Mouse (Mus musculus) heart, embryonic 10.5 days (tissue): ENCODE measurements at regions not wholly inside any gene's neighbourhood (a gene's known extent, or its start where the extent isn't known, plus 50 kb on each side); places are given as distances from the start of the nearest gene placed in this dataset.

Source experiments
- DNase-seq: peaks from one replicate; pipeline ENCODE4 v3.0.0-alpha.2; 2017; ENCODE audit warnings: low spot score
- H3K27ac ChIP-seq: fragments of 300-500 bp; sonication (generic); 2 replicates; pipeline ENCODE4 v1.5.1; 2016; ENCODE audit warnings: mild to moderate bottlenecking
- H3K27me3 ChIP-seq: fragments of 300-500 bp; sonication (generic); 2 replicates; pipeline ENCODE4 v1.6.1; 2016; ENCODE audit warnings: mild to moderate bottlenecking; ENCODE audit not compliant: poor library complexity, insufficient read depth, severe bottlenecking
- H3K36me3 ChIP-seq: fragments of 300-500 bp; sonication (generic); 2 replicates; pipeline ENCODE4 v1.6.1; 2016; ENCODE audit warnings: mild to moderate bottlenecking, moderate library complexity
- H3K4me1 ChIP-seq: fragments of 300-500 bp; sonication (generic); 2 replicates; pipeline ENCODE4 v1.6.1; 2016; ENCODE audit warnings: mild to moderate bottlenecking
- H3K4me3 ChIP-seq: fragments of 300-500 bp; sonication (generic); 2 replicates; pipeline ENCODE4 v1.5.1; 2016; ENCODE audit warnings: mild to moderate bottlenecking, moderate library complexity
- H3K9me3 ChIP-seq: fragments of 300-500 bp; sonication (generic); 2 replicates; pipeline ENCODE4 v1.6.1; 2016; ENCODE audit warnings: mild to moderate bottlenecking, moderate library complexity
- WGBS: fragments of 180-500 bp; shearing (Covaris S2); methylation state at CpG from one replicate; pipeline ENCODE4 v1.1.7; 2016; 5-methylcytosine and 5-hydroxymethylcytosine counted together

DNA sequence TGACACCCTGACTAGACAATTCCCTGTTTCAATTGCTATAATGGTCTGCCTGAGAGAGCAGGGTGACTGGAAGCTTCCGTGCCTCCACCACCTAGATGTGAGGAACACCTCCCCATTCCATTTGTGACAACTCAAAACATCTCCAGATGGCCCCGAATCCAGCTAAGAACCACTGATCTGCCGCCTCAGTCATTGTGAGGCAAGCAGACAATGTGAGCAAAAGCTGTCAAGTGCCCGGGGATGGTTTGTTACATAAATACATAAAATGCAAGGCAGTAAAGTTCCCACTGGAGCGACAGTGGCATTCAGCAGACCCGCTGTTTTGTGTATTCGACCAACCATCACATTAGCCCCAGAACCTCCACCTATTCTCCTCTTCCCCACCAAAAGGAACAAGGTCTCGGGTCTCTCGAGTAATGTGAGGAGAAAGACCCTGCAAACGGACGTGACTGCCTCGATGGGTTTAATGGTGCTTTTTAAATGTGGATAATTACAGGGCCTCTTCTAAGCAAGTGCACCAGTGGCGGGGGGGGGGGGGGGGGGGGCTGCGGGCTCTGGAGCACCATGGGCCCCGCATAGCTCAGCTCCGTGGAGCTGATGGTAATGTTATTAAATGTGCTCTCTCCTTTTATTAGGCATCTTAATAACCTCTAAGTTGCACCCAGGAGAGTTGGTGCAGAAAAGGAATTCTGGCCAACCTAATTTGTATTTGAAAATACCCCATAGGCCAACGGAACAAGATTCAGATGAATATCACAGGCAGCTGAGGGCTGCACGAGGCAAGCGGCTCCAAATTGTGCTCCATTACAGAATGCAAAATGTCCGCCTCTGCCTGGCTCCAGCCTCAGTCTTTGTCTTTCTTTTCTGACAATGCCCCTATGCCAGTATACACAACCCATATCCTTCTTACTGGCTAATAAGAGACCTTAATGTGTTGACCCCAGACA is 360.6 kb upstream of the Clint1 start:
- Histone ChIP-seq H3K9me3 (no peaks in the 10 kb centered on the region), H3K27ac (no peak overlapping the region), H3K4me3 (no peak overlapping the region), H3K27me3 (no peaks in the 10 kb centered on the region), H3K4me1 (no peaks in the 10 kb centered on the region), H3K36me3 (no peaks in the 10 kb centered on the region)
- WGBS = 76% methylated on average over 20 of the region's 20 CpGs
- no peak for DNase-seq

DNA sequence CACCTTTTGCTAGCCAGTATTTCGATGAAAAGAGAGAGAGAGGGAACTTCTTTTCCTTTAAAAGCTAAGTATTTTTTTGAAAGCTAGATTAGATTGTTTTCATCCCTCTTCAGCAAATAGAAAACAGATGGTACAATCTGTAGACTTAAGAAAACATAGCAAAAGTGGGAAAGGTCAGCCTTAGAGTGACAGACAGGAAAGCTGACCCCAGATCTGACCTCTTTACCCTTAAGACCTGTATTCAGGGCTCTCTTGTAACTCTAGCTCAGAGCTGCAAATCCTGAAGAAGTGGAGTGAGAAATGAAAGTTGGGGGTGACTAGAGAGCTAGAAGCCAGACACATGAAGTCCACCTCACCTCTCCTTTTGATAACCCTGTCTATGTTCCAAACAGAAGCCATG is 356.6 kb upstream of the Clint1 start:
- Histone ChIP-seq H3K4me1 (no peaks in the 10 kb centered on the region), H3K27me3 (no peaks in the 10 kb centered on the region), H3K27ac (no peak overlapping the region), H3K36me3 (no peaks in the 10 kb centered on the region), H3K4me3 (no peak overlapping the region), H3K9me3 (no peaks in the 10 kb centered on the region)
- no peak for DNase-seq
- WGBS = 40% methylated on average over 1 of the region's 1 CpGs

DNA sequence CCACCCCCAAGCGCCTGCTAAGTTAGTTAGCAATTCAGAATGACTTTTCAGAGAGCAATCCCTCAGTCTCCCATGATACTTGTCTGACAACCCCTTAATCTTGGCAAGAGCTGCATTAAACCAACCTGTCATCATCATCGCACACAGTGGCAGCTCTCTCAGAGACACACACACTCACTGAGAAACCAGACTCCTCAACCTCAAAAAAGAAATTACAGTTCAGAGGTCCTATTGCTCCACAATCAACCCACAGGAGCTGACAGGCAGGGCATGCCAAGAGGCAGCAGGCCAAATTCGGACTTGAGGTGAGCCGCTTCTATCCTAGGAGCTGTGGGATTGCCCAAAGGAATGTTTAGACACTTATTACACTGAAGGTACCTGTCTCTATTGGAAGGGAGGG is 343.3 kb upstream of the Clint1 start:
- no peak for DNase-seq
- 46% methylated on average over 4 of the region's 4 CpGs for WGBS

DNA sequence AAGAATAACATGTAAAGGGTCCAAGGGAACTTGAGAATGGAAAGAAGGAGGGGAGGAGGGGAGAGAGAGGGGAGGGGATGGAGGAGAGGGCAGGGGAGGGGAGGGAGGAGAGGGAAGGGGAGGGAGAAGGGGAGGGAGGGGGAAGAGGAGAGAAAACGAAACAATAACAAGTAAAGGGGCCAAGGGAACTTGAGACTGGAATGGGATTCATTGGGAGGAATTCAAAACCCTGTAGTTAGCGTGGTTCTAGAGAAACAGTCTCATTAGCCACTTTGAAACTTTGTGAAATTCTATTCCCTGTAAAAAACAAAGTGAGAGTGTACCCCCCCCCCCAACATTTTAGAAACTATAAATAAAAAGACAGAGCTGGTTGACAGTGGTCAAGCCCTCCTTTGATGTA is 342.6 kb upstream of the Clint1 start:
- DNase-seq = no peak
- WGBS = 48% methylated on average over 2 of the region's 2 CpGs
- Histone ChIP-seq H3K4me3 (no peak overlapping the region), H3K27ac (no peak overlapping the region), H3K9me3 (no peaks in the 10 kb centered on the region), H3K4me1 (no peaks in the 10 kb centered on the region), H3K27me3 (no peaks in the 10 kb centered on the region), H3K36me3 (no peaks in the 10 kb centered on the region)

More for the DNA sequence above, 343.3 kb upstream of the Clint1 start:
- no peaks in the 10 kb centered on the region for H3K4me1 ChIP-seq
- H3K9me3 ChIP-seq = no peaks in the 10 kb centered on the region
- no peaks in the 10 kb centered on the region for H3K36me3 ChIP-seq
- no peaks in the 10 kb centered on the region for H3K27me3 ChIP-seq
- no peak overlapping the region for H3K4me3 ChIP-seq
- H3K27ac ChIP-seq = no peak overlapping the region

DNA sequence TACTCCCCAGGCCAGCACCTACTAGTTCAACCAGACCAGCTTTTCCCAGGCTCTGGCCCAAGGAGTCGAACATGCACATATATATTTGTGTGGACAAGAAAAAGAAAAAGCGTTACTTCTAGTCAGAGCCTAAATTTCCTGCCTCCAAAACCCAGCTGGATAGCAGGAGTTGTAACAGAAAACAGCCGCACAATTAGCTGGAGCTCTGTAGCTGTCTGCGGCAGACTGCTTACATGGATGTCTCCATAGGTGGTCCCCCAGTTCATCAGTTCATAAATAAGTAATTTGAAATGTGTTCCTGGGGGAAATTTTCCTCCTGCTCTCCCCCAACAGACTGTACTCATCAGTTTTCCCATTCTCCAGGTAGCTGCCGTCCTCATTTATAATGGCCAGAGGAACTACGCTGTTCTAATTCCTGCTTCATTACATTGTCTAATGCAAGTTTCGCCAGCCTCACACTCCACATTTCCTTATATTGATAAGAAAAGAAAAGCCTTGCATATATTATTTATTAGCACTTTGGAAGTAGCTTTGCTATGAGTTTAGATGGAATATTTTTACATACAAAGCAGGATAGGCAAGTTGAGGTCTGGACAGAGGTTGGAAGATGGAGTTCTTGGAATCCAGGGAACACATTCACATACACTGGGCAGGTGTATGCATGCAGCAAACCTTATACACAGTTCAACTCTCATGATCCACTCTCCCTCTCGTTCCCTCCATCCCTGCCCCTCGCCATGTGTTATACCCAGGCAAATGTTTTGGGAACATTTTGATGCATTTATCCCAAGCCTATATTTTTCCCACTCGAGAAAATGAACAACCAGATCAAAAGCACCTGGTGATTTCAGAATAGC is 337.2 kb upstream of the Clint1 start:
- 81% methylated on average over 10 of the region's 10 CpGs for WGBS
- no peak overlapping the region for H3K27ac ChIP-seq
- no peak for DNase-seq

DNA sequence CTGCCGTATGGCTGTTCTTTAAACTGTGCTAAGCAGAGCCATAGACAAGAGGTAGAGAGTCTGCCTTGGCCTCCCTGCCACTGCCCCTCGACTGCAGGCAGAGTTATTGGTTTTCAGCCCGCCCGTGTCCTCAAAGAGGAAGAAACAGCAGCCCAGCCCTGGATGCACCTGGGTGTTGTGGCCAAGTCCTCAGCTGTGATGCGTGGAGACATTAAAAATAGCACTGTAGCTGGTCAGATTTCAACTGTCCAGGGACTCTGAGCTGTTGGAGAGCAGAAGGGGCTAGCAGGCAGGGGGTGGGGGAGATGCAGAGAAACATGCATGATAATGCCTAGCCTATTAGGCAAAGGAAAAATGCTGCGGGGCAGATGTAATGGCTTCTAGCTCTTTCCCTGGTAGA is 327.1 kb upstream of the Clint1 start:
- H3K36me3 ChIP-seq = no peaks in the 10 kb centered on the region
- WGBS = 63% methylated on average over 6 of the region's 6 CpGs
- H3K27me3 ChIP-seq = no peaks in the 10 kb centered on the region
- H3K4me3 ChIP-seq = no peak overlapping the region
- DNase-seq = no peak
- H3K9me3 ChIP-seq = no peaks in the 10 kb centered on the region
- peaks cover 4% of the 10 kb centered on the region; the same call in 1 of the 2 replicates for H3K4me1 ChIP-seq
- H3K27ac ChIP-seq = no peak overlapping the region

More for the DNA sequence above, 337.2 kb upstream of the Clint1 start:
- Histone ChIP-seq H3K4me3 (no peak overlapping the region), H3K4me1 (no peaks in the 10 kb centered on the region), H3K9me3 (no peaks in the 10 kb centered on the region), H3K36me3 (no peaks in the 10 kb centered on the region), H3K27me3 (no peaks in the 10 kb centered on the region)

DNA sequence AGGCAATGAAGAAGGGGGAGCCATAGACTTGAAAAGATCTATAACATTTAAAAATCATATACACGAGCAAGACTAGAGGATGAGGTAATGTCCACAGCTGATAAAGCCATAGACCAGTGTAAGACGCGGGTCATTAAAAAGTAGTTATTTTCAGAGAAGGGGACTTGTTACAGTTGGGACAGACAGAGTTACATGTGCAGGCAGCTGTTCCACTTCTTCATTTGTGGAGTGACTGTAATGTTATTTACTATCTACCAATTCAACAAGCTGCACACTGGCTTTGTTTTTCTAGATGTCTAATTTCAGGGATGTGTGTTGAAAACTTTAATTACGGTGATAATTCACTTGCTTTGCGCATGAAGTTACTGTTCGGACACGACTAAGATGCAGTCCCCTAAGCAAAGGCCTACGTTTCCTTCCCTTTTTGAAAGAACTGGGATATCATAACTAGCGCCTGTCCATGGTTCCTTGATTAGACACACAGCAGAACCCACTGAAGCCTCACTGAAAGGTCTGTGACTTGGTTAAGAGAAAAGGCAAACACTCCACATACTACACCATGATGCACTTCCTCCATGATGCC is 320.7 kb upstream of the Clint1 start:
- no peak for DNase-seq
- no peaks in the 10 kb centered on the region for H3K36me3 ChIP-seq
- H3K27me3 ChIP-seq = no peaks in the 10 kb centered on the region
- H3K4me3 ChIP-seq = no peak overlapping the region
- H3K9me3 ChIP-seq = no peaks in the 10 kb centered on the region
- H3K4me1 ChIP-seq = peaks cover 5% of the 10 kb centered on the region; the same call in 1 of the 2 replicates
- WGBS = 88% methylated on average over 9 of the region's 9 CpGs
- no peak overlapping the region for H3K27ac ChIP-seq

DNA sequence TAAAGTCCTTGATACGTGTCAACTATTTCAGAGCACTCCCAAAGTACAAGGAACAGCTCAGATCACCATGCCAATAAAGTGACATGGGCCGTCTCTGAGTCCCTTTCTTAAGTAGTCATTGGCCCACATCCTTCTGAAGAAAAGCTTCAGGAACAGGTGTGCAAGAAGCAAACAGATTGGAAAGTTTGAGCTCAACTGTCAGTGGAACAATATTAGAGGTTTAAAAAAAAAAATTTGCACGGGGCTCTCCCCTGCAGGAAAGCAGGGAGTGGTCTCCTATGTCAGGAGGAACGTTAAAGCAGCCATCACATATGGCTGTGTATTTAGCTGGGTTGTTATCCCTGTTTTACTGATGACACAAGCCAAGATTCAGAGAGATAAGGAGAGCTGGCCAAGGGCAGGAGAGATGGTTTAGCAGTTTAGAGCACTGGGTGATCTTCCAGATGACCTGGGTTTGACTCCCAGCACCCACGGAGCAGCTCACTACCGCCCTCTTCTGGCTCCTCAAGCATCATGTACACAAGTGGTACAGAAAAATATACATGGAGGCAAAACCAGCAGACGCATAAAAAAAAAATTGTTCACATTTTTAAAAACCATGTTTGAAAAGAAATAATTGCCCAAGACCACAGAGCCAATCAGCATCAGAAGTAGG is 318.3 kb upstream of the Clint1 start:
- no peak overlapping the region for H3K27ac ChIP-seq
- H3K9me3 ChIP-seq = no peaks in the 10 kb centered on the region
- H3K4me1 ChIP-seq = peaks cover 5% of the 10 kb centered on the region; the same call in 1 of the 2 replicates
- H3K36me3 ChIP-seq = no peaks in the 10 kb centered on the region
- no peaks in the 10 kb centered on the region for H3K27me3 ChIP-seq
- 56% methylated on average over 7 of the region's 7 CpGs for WGBS
- DNase-seq = no peak
- H3K4me3 ChIP-seq = no peak overlapping the region

DNA sequence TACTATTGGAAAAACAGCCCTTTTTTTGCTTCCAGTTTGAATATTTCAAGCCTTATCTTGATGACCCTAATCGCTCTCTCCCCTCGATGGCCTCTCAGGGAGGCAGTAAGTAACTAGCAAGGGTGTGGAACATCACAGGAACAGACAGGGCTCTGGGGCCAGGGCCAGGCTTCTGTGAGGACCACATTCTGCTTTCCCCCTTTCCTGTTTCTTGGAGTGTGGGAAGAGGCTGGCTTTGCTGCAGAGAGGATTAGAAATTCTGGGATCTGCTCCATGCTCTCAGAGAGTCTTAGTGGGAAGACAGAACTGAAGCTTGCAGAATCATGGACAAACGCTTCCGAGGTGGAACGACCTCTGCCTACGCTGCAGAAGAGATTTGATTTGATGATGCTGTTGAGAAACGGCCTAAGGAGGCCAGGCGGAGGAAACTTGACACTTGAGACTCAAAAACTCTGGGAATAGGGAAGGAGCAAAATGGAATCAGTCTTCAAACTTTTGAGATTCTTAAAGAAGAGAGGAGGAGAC is 316.3 kb upstream of the Clint1 start:
- H3K36me3 ChIP-seq = no peaks in the 10 kb centered on the region
- no peaks in the 10 kb centered on the region for H3K27me3 ChIP-seq
- no peaks in the 10 kb centered on the region for H3K9me3 ChIP-seq
- WGBS = 59% methylated on average over 8 of the region's 8 CpGs
- DNase-seq = no peak
- no peak overlapping the region for H3K4me3 ChIP-seq
- H3K4me1 ChIP-seq = peaks cover 9% of the 10 kb centered on the region; the same call in 1 of the 2 replicates
- no peak overlapping the region for H3K27ac ChIP-seq

DNA sequence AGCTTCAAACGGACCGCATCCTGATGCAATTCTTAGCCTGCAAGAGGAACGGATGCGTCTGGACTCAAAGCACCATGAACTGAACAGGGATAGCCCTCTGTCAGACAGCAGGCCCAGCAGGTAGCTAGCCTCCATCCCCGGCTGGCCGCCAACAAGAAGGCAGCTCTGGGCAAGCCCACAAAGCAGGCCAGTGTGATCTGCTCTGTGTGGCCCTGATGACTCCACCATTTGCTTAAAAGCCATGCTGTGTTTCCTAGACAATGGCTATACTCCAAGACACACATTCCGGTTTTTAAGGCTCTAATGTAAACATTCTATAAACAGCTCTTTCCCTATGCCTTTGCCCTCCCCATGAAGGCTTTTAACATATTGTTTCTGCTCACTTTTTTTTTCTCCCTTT is 313.8 kb upstream of the Clint1 start:
- Histone ChIP-seq H3K27me3 (peaks cover 6% of the 10 kb centered on the region; the same call in 1 of the 2 replicates), H3K27ac (0 out of 2 replicates have a peak overlapping the region, but pooled peaks have one; percentile 29), H3K36me3 (no peaks in the 10 kb centered on the region), H3K4me3 (no peak overlapping the region), H3K4me1 (peaks cover 9% of the 10 kb centered on the region; the same call in 1 of the 2 replicates), H3K9me3 (no peaks in the 10 kb centered on the region)
- no peak for DNase-seq
- 74% methylated on average over 7 of the region's 7 CpGs for WGBS

DNA sequence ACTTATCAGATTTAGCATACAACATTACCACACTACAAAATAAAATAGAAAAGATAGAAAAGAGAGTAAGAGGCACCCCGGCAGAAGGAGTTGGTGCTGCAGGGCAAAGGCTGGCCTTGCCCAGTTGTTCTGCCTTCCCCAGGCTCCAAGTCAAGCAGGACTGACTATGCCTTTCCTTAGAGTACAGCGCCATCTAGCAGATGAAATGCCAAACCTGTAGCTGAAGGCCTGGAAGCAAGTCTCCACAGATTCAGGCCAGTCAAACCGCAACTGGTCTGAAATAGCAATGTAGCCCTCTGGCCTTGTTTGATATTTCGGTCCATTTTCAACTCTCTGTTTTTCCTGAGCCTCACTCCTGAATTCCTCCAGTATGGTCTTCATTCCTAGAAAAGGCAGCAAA is 312.4 kb upstream of the Clint1 start:
- H3K27ac ChIP-seq = no peak overlapping the region
- H3K36me3 ChIP-seq = no peaks in the 10 kb centered on the region
- WGBS = 57% methylated on average over 4 of the region's 4 CpGs

DNA sequence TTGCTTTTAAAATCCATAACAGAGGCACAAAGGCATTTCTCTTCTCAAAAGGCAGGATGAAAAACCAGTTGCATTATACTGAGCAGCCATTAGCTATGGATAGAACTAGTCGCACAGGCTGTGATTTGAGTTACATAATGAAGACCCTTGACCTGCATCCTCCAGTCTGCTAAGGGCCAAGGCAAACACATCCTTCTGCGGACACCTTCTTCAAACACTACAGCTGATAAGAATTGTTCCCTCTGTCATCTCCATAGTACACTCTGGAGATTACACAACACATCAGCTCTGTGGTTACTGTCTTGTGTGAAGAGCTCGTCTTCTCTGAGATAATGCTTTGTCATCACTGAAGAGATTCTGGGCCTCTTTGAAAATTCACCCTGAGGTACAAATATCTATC is 307.3 kb upstream of the Clint1 start:
- H3K36me3 ChIP-seq = no peaks in the 10 kb centered on the region
- no peak overlapping the region for H3K4me3 ChIP-seq
- H3K27me3 ChIP-seq = peaks cover 11% of the 10 kb centered on the region; the same call in 1 of the 2 replicates
- no peaks in the 10 kb centered on the region for H3K9me3 ChIP-seq
- H3K27ac ChIP-seq = no peak overlapping the region
- peaks cover 11% of the 10 kb centered on the region; the same call in 1 of the 2 replicates for H3K4me1 ChIP-seq
- 44% methylated on average over 3 of the region's 3 CpGs for WGBS
- no peak for DNase-seq

More for the DNA sequence above, 312.4 kb upstream of the Clint1 start:
- H3K27me3 ChIP-seq = peaks cover 6% of the 10 kb centered on the region; the same call in 1 of the 2 replicates
- no peaks in the 10 kb centered on the region for H3K9me3 ChIP-seq
- H3K4me1 ChIP-seq = peaks cover 9% of the 10 kb centered on the region; the same call in 1 of the 2 replicates
- DNase-seq = peak; percentile 86
- no peak overlapping the region for H3K4me3 ChIP-seq
